Mouse (Mus musculus) naive thymus-derived CD4-positive, alpha-beta T cell, adult 2 months (primary cell): ENCODE measurements at regions not wholly inside any gene's neighbourhood (a gene's known extent, or its start where the extent isn't known, plus 50 kb on each side); places are given as distances from the start of the nearest gene placed in this dataset.

ENCODE experiments used
- DNase-seq: peaks from one replicate; pipeline ENCODE4 v3.0.0-alpha.2; 2011; ENCODE audit warnings: low read depth

DNA sequence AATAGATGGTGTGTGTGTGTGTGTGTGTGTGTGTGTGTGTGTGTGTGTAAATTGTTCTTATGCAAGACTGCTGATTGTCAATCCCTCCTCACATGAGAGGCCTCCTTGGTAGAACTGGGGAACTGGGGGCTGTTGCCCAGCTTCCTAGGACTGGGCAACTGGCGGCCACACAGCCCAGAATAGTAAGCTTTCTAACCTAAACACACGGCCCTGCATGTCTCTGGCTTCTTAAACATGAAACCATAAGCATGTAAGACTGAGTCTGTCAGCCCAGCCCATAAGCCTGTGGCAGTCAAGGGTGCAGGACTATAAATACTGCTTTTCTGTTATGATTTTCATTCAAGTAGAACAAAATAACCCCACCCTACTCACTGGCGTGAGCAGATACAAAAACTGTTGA, 60.7 kb downstream of the Ifng start:
- DNase-seq, result no peak

DNA sequence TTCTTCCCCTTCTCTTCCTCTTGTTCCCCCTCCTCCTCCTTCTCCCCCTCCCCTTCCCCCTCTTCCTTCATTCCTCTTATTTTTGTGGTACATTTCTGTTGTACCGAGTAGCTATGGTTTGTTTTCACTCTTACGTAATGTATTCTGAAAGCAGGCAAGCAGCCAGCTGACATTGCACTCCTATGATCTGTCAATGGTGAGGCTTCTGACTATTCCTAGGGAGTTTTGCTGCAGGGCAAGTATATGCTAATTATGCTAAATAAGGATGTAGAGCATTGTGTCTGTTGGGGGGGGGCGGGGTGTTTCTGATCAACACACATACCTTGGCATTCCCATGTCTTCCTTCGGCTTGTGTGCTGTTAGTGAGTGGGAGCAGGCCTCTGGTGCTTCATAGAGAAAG, 64.0 kb downstream of the Ifng start:
- no peak for DNase-seq

GRCm38 (mm10) chr10:118506154-118506553, 65.3 kb downstream of the Ifng start:
- DNase-seq, result no peak

GRCm38 (mm10) chr10:118507630-118508029, 66.8 kb downstream of the Ifng start:
- peak; percentile 48 for DNase-seq

DNA sequence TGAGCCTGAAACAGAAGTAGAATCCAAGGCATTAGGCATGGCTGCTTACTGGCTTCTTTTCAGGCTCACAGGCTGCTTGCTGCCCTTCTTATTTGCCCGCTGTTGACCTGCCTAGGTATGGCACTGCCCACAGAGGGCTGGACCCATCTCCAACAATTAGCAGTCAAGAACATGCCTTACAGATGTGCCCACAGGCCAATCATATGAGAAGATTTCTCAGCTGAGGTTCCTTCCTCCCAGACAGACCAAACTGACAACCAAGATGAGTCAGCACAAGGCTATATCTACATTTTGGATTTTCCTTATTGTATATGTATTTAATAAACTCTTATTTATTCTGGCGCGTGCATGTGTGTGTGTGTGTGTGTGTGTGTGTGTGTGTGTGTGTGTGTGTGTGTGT, 76.0 kb downstream of the Ifng start:
- DNase-seq, result no peak

- no peak for DNase-seq
Measured at GRCm38 (mm10) chr10:118517995-118518394, 77.1 kb downstream of the Ifng start.

DNA sequence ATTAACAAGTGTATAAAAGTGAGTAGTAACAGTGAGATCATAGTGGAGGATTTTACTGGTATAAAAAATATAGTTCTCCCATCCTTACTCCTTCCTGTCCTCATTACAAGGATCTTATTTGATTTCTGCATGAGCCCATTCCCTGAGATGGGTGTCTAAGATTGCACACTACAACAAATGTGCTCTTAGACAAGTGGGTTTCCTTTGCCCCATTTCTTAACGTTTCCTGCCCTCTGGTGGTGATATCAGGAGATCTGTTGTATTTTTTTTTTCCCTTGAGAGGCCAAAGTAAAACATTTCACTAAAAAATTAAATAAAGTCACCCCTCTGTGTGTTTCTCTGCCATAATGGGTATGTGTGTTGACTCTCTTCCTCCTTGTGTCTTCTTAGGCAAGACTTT, 105.1 kb downstream of the Ifng start:
- peak; percentile 73 for DNase-seq

DNA sequence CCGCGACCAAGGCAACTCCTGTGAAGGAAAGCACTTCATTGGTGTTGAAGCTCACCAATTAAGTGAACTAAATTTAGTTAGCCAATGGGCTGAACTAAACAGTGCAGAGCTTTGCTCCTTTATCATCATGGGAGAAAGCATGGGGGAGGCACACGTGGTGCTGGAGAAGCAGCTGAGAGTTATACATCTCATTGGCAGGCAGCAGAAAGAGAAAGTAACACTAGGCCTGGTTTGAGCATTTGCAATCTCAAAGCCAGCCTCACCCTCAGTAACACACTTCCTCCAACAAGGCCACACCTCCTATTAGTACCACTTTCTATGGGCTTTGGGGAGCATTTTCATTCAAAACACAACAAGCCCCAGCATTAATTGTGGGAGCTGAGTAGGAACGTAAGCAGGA, 109.4 kb downstream of the Ifng start:
- DNase-seq, result peak; percentile 32

GRCm38 (mm10) chr10:118558848-118559247, 118.0 kb downstream of the Ifng start:
- DNase-seq, result no peak

GRCm38 (mm10) chr10:118564041-118564440, 123.2 kb downstream of the Ifng start:
- DNase-seq, result no peak

DNA sequence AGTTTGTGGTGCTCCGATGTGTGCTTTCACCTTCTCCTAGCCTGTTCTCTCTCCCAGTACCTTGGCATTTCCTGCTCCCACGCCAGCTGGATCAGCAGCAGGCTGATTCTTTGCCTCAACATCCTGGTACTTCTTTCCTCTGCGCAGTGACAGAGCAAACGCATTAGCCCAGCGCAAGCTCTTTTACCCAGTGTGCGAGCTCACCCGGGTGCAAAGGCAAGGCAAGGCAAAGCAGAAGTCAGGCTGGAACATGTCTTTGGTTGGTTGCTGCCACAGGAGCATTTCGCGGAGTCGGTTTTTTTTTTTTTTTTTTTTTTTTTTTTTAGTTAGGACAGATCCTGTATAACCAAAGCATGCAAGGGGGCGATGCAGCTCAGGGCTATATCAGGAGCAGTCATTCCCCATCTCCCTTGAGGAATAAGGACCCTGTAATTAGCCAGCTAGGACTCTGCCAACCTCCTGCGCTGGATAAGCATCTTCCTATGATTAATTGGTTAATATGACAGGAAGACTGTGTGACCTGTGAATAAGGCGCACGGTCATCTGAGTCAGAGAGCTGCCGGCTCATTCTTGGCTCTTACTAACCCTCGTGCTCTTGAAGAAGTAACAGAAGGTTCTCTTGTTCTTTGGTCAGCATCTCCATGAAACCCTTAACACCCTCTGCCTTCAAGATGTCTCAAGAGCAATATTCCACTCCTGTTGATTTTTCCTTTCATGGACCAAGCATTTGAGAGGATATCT, 123.9 kb downstream of the Ifng start:
- DNase-seq, result no peak

GRCm38 (mm10) chr10:118568617-118569016, 127.8 kb downstream of the Ifng start:
- no peak for DNase-seq

DNA sequence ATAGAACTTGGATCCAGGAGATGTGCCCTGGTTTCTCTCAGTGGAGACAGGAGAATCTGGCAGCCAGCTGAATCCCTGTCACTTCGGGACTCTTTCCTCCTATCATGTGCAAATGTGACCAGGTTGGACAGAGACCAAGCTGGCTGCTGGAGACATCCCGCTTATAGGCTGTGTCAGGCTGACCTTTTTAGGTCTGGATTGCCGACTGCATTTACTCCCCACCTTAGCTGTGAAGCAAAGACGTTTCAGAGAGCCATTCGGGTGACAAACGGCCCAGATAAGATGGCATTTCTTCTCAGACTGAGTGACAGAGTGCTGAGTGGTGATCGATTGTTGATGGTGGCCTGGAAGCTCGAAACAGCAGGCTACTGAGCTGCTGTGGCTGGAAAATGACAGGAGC, 128.6 kb downstream of the Ifng start:
- no peak for DNase-seq

DNA sequence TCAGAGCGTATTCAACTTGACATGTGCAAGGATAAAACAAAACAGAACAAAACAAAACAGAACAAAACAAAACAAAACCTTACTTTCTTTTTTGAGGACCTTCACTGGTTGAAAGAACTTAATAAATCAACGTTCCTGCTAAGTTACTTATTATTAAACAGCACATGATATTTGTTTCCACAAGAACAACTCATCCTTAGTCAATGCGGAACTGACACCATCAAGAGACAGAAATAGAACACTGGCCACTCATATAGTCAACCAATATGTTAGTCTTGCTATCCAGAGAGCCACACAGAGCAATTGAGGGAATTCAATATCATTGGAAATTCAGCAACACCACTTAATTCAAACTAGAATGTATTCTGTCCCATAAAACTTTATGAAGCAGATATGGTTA, 132.4 kb downstream of the Ifng start:
- DNase-seq, result no peak

- no peak for DNase-seq
Measured at GRCm38 (mm10) chr10:118575570-118575969, 134.7 kb downstream of the Ifng start.

DNA sequence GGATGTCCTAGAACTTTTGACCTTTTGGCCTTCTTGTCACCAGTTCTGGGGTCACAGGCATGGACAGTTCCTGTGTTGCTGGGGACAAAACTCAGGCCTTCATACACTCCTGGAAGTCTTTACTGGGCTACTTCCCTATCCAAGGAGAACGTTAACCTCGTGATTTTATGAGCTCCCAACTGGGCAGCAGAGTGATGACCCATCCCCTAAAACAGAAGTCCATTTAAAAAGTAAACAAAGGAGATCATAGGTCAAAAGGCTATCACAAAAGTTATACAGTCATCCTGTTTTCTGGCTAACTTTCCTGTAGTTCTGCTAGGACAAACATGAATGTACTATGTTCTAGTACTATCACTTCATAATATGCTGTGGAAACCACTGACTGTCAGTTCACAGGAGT, 140.5 kb downstream of the Ifng start:
- DNase-seq, result no peak

DNA sequence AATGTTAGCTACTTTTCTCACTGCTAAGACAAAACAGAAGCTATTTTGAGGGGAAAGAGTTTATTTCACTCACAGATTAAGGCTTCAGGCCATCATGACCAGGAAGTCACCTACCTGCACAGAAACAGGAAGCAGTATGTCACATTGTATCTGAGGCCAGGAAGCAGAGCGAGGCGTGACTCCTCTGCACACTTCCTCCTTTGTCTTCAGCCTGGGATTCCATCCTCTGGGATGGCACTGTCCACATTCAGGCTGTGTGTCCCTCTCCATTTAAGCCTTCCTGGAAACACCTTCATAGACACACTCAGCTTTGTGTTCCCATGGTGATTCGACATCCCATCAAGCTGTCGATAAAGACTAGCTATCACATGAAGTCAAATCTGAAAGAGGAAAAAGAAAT, 145.0 kb downstream of the Ifng start:
- DNase-seq, result no peak

DNA sequence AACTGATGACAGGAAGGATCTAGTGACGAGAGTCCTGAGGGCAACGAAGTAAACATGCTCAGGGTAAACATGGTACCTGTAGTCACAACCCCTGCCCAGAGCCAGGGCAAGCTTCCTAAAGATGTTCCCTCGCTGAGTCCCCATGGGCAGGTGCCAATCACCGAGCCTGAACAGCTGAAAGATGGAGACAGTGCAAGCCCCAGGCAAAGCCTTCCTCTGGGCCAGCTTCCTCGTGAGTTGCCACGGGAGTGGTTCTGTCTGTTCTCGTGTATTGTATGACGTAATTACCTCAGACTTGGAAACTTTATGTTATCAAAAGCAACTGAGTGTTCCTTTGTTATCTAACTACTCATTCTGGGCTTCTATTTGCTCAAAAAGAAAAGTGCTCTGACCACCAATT, 147.4 kb downstream of the Ifng start:
- DNase-seq, result no peak

GRCm38 (mm10) chr10:118592648-118593368, 152.0 kb downstream of the Ifng start:
- peak; percentile 90 for DNase-seq

DNA sequence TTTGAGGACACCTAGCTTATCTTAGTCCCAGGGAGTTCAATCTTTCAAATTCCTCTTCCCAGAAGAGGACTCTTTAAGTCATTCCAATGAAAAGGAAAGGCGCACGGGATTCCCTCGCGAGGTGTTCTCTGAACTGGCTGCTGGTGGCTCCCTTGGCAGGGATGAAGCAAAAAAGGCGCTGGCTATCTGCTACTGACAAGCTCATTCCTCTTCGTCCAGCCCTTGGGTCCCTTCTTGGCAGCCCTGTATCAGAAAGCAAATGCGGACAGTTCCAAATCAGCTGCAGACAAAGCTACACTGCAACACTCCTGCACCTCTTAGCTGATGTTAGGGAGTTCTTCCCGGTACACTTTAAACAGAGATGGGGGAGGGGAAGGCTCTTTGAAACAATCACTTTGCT, 155.4 kb downstream of the Ifng start:
- DNase-seq, result no peak

GRCm38 (mm10) chr10:118598497-118598896, 157.7 kb downstream of the Ifng start:
- no peak for DNase-seq

GRCm38 (mm10) chr10:118599197-118599596, 158.4 kb downstream of the Ifng start:
- DNase-seq, result peak; percentile 58

DNA sequence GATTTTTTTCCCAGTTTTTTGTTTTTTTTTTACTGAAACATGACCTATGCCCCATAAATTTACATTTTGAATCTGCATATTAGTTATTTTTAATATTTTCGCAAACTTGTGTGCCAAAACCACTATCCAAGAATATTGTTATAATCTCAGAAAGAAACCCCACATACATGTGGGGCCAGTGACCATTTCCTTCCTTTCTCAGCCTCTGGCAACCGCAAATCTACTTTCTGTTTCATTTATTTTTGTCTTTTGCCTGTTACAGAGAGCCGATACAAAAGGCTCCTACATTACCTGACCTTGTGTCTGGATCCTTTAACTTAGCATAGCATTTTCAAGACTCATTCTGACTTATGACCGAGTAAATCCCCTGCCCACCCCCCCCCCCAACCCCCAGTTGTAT, 158.8 kb downstream of the Ifng start:
- peak; percentile 66 for DNase-seq

GRCm38 (mm10) chr10:118602922-118603321, 162.1 kb downstream of the Ifng start:
- DNase-seq, result no peak
